Mouse (Mus musculus) urinary bladder, postnatal 25 days (tissue): Measurements from ENCODE around the gene Tmem191c.

Source experiments
- DNase-seq: peaks from one replicate; pipeline ENCODE4 v3.0.0; 2022; ENCODE audit warnings: low spot score

Gene Tmem191c

GRCm38 (mm10) chr16:17266113-17266512, 9.8 kb upstream of the Tmem191c start:
- no peak for DNase-seq

- DNase-seq = no peak
These were observed 7.9 kb upstream of the Tmem191c start for GRCm38 (mm10) chr16:17267937-17268336.

- DNase-seq = no peak
These were observed 6.0 kb upstream of the Tmem191c start for GRCm38 (mm10) chr16:17269872-17270271.

GRCm38 (mm10) chr16:17271124-17271523, 4.8 kb upstream of the Tmem191c start:
- peak; percentile 32 for DNase-seq

GRCm38 (mm10) chr16:17271856-17272255, 4.0 kb upstream of the Tmem191c start:
- DNase-seq = no peak

GRCm38 (mm10) chr16:17276164-17277151, 581 bp downstream of the Tmem191c start:
- peak; percentile 90 for DNase-seq

GRCm38 (mm10) chr16:17277342-17278211, 1.7 kb downstream of the Tmem191c start:
- no peak for DNase-seq

GRCm38 (mm10) chr16:17280471-17280870, 4.6 kb downstream of the Tmem191c start:
- no peak for DNase-seq

GRCm38 (mm10) chr16:17283151-17283550, 7.3 kb downstream of the Tmem191c start:
- no peak for DNase-seq

- no peak for DNase-seq
These were observed 11.2 kb downstream of the Tmem191c start for GRCm38 (mm10) chr16:17287103-17287502.

GRCm38 (mm10) chr16:17291016-17291415, 15.1 kb downstream of the Tmem191c start:
- no peak for DNase-seq

- DNase-seq = peak; percentile 77
These were observed 16.9 kb downstream of the Tmem191c start for GRCm38 (mm10) chr16:17292751-17293150.

GRCm38 (mm10) chr16:17300818-17301217, 24.9 kb downstream of the Tmem191c start:
- DNase-seq = no peak

GRCm38 (mm10) chr16:17303521-17304245, 27.8 kb downstream of the Tmem191c start:
- no peak for DNase-seq

GRCm38 (mm10) chr16:17307461-17307860, 31.6 kb downstream of the Tmem191c start:
- DNase-seq = no peak

- DNase-seq = no peak
These were observed 33.2 kb downstream of the Tmem191c start for GRCm38 (mm10) chr16:17309036-17309435.

- no peak for DNase-seq
These were observed 36.7 kb downstream of the Tmem191c start for GRCm38 (mm10) chr16:17312531-17312930.

- no peak for DNase-seq
These were observed 40.7 kb downstream of the Tmem191c start for GRCm38 (mm10) chr16:17316554-17316953.

GRCm38 (mm10) chr16:17321481-17321880, 45.6 kb downstream of the Tmem191c start:
- DNase-seq = no peak

- DNase-seq = no peak
These were observed 48.9 kb downstream of the Tmem191c start for GRCm38 (mm10) chr16:17324745-17325144.

- no peak for DNase-seq
These were observed 50.2 kb downstream of the Tmem191c start for GRCm38 (mm10) chr16:17326064-17326463.
